Mouse (Mus musculus): ENCODE data around the gene 1500009L16Rik. TPM values are rescaled to one million over a fixed set of nuclear protein-coding genes. Genes with fewer than 3 reads are reported as not detected.
A peak's percentile ranks its signal among the peaks of the same experiment; 100 is the strongest.

The 1500009L16Rik gene
- polyA plus RNA-seq, 1 experiment from 2014 or later = 11.7 TPM

- WGBS = 46% methylated on average over 3 of the region's 3 CpGs
- DNase-seq (ENCODE audit: low spot score) (no peak), ATAC-seq (ENCODE audit: low FRiP score, low TSS enrichment) (no peak)
- TF ChIP-seq EP300 (optimal IDR thresholded peaks at IDR 0.05) (no peak), CTCF (IDR thresholded peaks at IDR 0.05; ENCODE audit: low read depth) (no peak)
- no peaks in the 10 kb centered on the region for H3K9me3 ChIP-seq (ENCODE audit: control insufficient read depth, low read length)
- H3K4me1 ChIP-seq (replicated peaks; ENCODE audit: control insufficient read depth, insufficient read depth) = no peaks in the 10 kb centered on the region
- no peak overlapping the region for H3K27ac ChIP-seq (replicated peaks)
- no peaks in the 10 kb centered on the region for H3K36me3 ChIP-seq (ENCODE audit: control insufficient read depth, insufficient read depth, low read length)
- no peaks in the 10 kb centered on the region for H3K27me3 ChIP-seq (ENCODE audit: control insufficient read depth, insufficient read depth, low read length)
- H3K4me2 ChIP-seq (replicated peaks; ENCODE audit: low read depth) = no peak overlapping the region
- no peak overlapping the region for H3K9ac ChIP-seq (ENCODE audit: low read length)
- H3K4me3 ChIP-seq (ENCODE audit: low read depth, low read length) = no peak overlapping the region
These were observed 12.7 kb upstream of the 1500009L16Rik start for GRCm38 (mm10) chr10:83709920-83710319.

GRCm38 (mm10) chr10:83711769-83712168 is 10.9 kb upstream of the 1500009L16Rik start:
- Histone ChIP-seq H3K4me1 (replicated peaks; ENCODE audit: control insufficient read depth, insufficient read depth) (no peaks in the 10 kb centered on the region), H3K4me2 (replicated peaks; ENCODE audit: low read depth) (no peak overlapping the region), H3K36me3 (ENCODE audit: control insufficient read depth, insufficient read depth, low read length) (no peaks in the 10 kb centered on the region), H3K4me3 (ENCODE audit: low read depth, low read length) (no peak overlapping the region), H3K27ac (replicated peaks) (no peak overlapping the region), H3K9ac (ENCODE audit: low read length) (no peak overlapping the region), H3K27me3 (ENCODE audit: control insufficient read depth, insufficient read depth, low read length) (no peaks in the 10 kb centered on the region), H3K9me3 (ENCODE audit: control insufficient read depth, low read length) (no peaks in the 10 kb centered on the region)
- ATAC-seq (ENCODE audit: low FRiP score, low TSS enrichment) (peak; percentile 18; the same call in 1 of the 2 replicates), DNase-seq (ENCODE audit: low spot score) (no peak)
- TF ChIP-seq CTCF (IDR thresholded peaks at IDR 0.05; ENCODE audit: low read depth) (no peak), EP300 (optimal IDR thresholded peaks at IDR 0.05) (no peak)
- 24% methylated on average over 10 of the region's 10 CpGs for WGBS

GRCm38 (mm10) chr10:83718855-83719474 is 3.7 kb upstream of the 1500009L16Rik start:
- Histone ChIP-seq H3K9me3 (ENCODE audit: control insufficient read depth, low read length) (no peaks in the 10 kb centered on the region), H3K4me2 (replicated peaks; ENCODE audit: low read depth) (no peak overlapping the region), H3K27me3 (ENCODE audit: control insufficient read depth, insufficient read depth, low read length) (no peaks in the 10 kb centered on the region), H3K4me3 (ENCODE audit: low read depth, low read length) (no peak overlapping the region), H3K36me3 (ENCODE audit: control insufficient read depth, insufficient read depth, low read length) (no peaks in the 10 kb centered on the region), H3K9ac (ENCODE audit: low read length) (no peak overlapping the region), H3K4me1 (replicated peaks; ENCODE audit: control insufficient read depth, insufficient read depth) (no peaks in the 10 kb centered on the region), H3K27ac (replicated peaks) (no peak overlapping the region)
- WGBS = 83% methylated on average over 12 of the region's 12 CpGs
- DNase-seq (ENCODE audit: low spot score) = no peak
- no peak for ATAC-seq (ENCODE audit: low FRiP score, low TSS enrichment)
- TF ChIP-seq EP300 (optimal IDR thresholded peaks at IDR 0.05) (no peak), CTCF (IDR thresholded peaks at IDR 0.05; ENCODE audit: low read depth) (no peak)

- Histone ChIP-seq H3K36me3 (ENCODE audit: control insufficient read depth, insufficient read depth, low read length) (no peaks in the 10 kb centered on the region), H3K9me3 (ENCODE audit: control insufficient read depth, low read length) (no peaks in the 10 kb centered on the region), H3K9ac (ENCODE audit: low read length) (peak overlapping the region; percentile 64), H3K4me3 (ENCODE audit: low read depth, low read length) (peak overlapping the region; percentile 61), H3K4me1 (replicated peaks; ENCODE audit: control insufficient read depth, insufficient read depth) (no peaks in the 10 kb centered on the region), H3K27ac (replicated peaks) (no peak overlapping the region), H3K4me2 (replicated peaks; ENCODE audit: low read depth) (peak overlapping the region; percentile 95), H3K27me3 (ENCODE audit: control insufficient read depth, insufficient read depth, low read length) (no peaks in the 10 kb centered on the region)
- WGBS = under 1% methylated on average over 15 of the region's 23 CpGs
- DNase-seq (ENCODE audit: low spot score) (peak; percentile 25), ATAC-seq (ENCODE audit: low FRiP score, low TSS enrichment) (peak; percentile 22; the same call in 1 of the 2 replicates)
- TF ChIP-seq EP300 (optimal IDR thresholded peaks at IDR 0.05) (no peak), CTCF (IDR thresholded peaks at IDR 0.05; ENCODE audit: low read depth) (no peak)
These were observed 390 bp downstream of the 1500009L16Rik start for GRCm38 (mm10) chr10:83723055-83723454.

- peak; percentile 26 for DNase-seq (ENCODE audit: low spot score)
- no peaks in the 10 kb centered on the region for H3K4me1 ChIP-seq (replicated peaks; ENCODE audit: control insufficient read depth, insufficient read depth)
- 78% methylated on average over 15 of the region's 15 CpGs for WGBS
These were observed 1.8 kb downstream of the 1500009L16Rik start for GRCm38 (mm10) chr10:83724351-83725059.

GRCm38 (mm10) chr10:83726164-83726563 is 3.5 kb downstream of the 1500009L16Rik start:
- H3K36me3 ChIP-seq (ENCODE audit: control insufficient read depth, insufficient read depth, low read length) = no peaks in the 10 kb centered on the region
- H3K4me3 ChIP-seq (ENCODE audit: low read depth, low read length) = no peak overlapping the region
- peak overlapping the region; percentile 15 for H3K4me2 ChIP-seq (replicated peaks; ENCODE audit: low read depth)
- no peak overlapping the region for H3K9ac ChIP-seq (ENCODE audit: low read length)
- H3K27me3 ChIP-seq (ENCODE audit: control insufficient read depth, insufficient read depth, low read length) = no peaks in the 10 kb centered on the region
- DNase-seq (ENCODE audit: low spot score) (peak; percentile 31), ATAC-seq (ENCODE audit: low FRiP score, low TSS enrichment) (no peak)
- no peaks in the 10 kb centered on the region for H3K4me1 ChIP-seq (replicated peaks; ENCODE audit: control insufficient read depth, insufficient read depth)
- H3K27ac ChIP-seq (replicated peaks) = no peak overlapping the region
- H3K9me3 ChIP-seq (ENCODE audit: control insufficient read depth, low read length) = no peaks in the 10 kb centered on the region
- TF ChIP-seq CTCF (IDR thresholded peaks at IDR 0.05; ENCODE audit: low read depth) = no peak
- TF ChIP-seq EP300 (optimal IDR thresholded peaks at IDR 0.05) = no peak
- WGBS = 35% methylated on average over 11 of the region's 11 CpGs

More at GRCm38 (mm10) chr10:83724351-83725059, 1.8 kb downstream of the 1500009L16Rik start:
- Histone ChIP-seq H3K9me3 (ENCODE audit: control insufficient read depth, low read length) (no peaks in the 10 kb centered on the region), H3K36me3 (ENCODE audit: control insufficient read depth, insufficient read depth, low read length) (no peaks in the 10 kb centered on the region), H3K27ac (replicated peaks) (no peak overlapping the region), H3K27me3 (ENCODE audit: control insufficient read depth, insufficient read depth, low read length) (no peaks in the 10 kb centered on the region), H3K9ac (ENCODE audit: low read length) (no peak overlapping the region), H3K4me3 (ENCODE audit: low read depth, low read length) (no peak overlapping the region), H3K4me2 (replicated peaks; ENCODE audit: low read depth) (no peak overlapping the region)
- no peak for ATAC-seq (ENCODE audit: low FRiP score, low TSS enrichment)
- peak; percentile 66 for TF ChIP-seq CTCF (IDR thresholded peaks at IDR 0.05; ENCODE audit: low read depth)
- TF ChIP-seq EP300 (optimal IDR thresholded peaks at IDR 0.05) = no peak

Data from stomach, postnatal 0 days (tissue).